Mouse (Mus musculus): Measurements from ENCODE around the gene Dvl2. TPM values are rescaled to one million over a fixed set of nuclear protein-coding genes. Genes with fewer than 3 reads are reported as not detected.
"Not testable (repeated sequence)": the region's sequence is repeated elsewhere in the genome, so short reads cannot be mapped to it uniquely, and the experiment has no call there.

Dvl2 gene
- 34.9 and 35.7 TPM in 2 replicates for polyA plus RNA-seq (2014; fragmentation: Nextera tagmentation; extraction: Ambion mirVana)

DNA sequence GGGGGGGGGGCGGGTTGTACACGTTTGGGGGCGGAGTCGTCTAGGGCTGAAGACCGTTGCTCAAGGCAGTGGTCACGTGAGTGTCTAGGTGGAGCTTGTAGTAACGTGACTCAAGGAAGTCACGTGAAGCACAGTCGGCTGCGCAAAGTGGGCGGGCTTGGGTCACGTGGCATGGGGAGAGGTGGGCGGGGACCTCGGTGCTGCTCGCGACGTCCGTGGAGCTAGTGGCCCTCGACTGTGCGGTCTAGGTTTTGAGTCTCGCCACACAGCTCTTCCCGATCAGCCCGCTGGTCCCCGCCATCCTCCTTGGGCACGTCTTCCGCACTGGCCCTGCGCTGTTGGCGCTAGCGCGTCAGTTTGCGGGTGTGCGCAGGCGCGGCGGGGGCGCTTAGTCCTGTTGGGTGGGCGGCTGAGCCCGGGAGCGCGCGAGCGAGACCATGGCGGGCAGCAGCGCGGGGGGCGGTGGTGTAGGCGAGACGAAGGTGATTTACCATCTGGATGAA, at the start of gene Dvl2:
Gene Dvl2, plus strand, starts transcription at position 200 of the 503 bp plus-strand sequence.
- peak; percentile 45; the same call in 1 of the 2 replicates for ATAC-seq (replicated peaks; ENCODE audit: insufficient number of reproducible peaks, low FRiP score, low TSS enrichment, low read depth)
- H3K27me3 ChIP-seq (ENCODE audit: control insufficient read depth, insufficient read depth, low read length): no peaks in the 10 kb centered on the region
- H3K4me3 ChIP-seq (ENCODE audit: low read depth, low read length): peak within 1 kb of the TSS; percentile 85
- H3K36me3 ChIP-seq (replicated peaks; ENCODE audit: control insufficient read depth, insufficient read depth, low read depth, low read length): peaks cover 11% of the 10 kb centered on the region
- no peaks in the 10 kb centered on the region for H3K9me3 ChIP-seq (replicated peaks; ENCODE audit: control insufficient read depth, low read length)
- H3K4me1 ChIP-seq (ENCODE audit: control insufficient read depth, insufficient read depth, low read length): no peaks in the 10 kb centered on the region; the same call in 1 of the 2 replicates
- H3K9ac ChIP-seq (replicated peaks; ENCODE audit: low read length): peak within 1 kb of the TSS; percentile 83
- WGBS: under 1% methylated on average over 47 of the region's 48 CpGs
- H3K27ac ChIP-seq (replicated peaks; ENCODE audit: low read depth, low read length): peak within 1 kb of the TSS; percentile 94
- DNase-seq (ENCODE audit: low spot score): peak; percentile 97
- H3K4me2 ChIP-seq (ENCODE audit: low read depth, low read length): peak within 1 kb of the TSS; percentile 47

DNA sequence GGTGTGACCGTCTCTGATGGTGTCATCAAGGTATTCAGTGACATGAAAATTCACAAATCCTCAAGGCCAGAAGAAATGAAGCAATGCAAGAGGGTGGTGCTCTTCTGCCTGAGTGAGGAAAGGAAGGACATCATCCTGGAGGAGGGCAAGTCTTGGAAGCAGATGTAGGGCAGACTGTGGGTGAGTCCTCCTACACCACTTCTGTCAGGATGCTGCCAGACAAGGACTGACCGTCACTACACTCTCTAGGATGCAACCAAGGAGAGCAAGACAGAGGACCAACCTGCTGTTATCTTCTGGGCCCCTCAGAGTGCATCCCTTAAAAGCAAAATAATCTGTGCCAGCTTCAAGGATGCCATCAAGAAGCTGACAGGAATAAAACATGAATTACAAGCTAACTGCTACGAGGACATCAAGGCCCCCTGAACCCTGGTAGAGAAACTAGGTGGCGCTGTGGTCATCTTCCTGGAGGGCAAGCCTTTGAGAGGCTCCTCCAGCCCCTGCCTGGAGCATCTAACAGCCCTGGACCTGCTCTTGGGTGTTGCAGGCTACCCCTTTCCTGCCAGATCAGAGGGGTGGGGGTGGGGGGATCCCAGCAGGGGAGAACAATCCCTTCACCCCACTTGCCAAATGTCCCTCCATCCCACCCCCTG, 49.5 kb upstream of the Dvl2 start:
- no peaks in the 10 kb centered on the region for H3K27me3 ChIP-seq (ENCODE audit: control insufficient read depth, insufficient read depth, low read length)
- no peaks in the 10 kb centered on the region for H3K9me3 ChIP-seq (replicated peaks; ENCODE audit: control insufficient read depth, low read length)
- H3K4me3 ChIP-seq (ENCODE audit: low read depth, low read length): no peak overlapping the region
- DNase-seq (ENCODE audit: low spot score) (no peak), ATAC-seq (replicated peaks; ENCODE audit: insufficient number of reproducible peaks, low FRiP score, low TSS enrichment, low read depth) (no peak)
- 40% methylated on average over 4 of the region's 4 CpGs for WGBS
- H3K27ac ChIP-seq (replicated peaks; ENCODE audit: low read depth, low read length): no peak overlapping the region
- H3K4me1 ChIP-seq (ENCODE audit: control insufficient read depth, insufficient read depth, low read length): 0 out of 2 replicates have a peak, but pooled peaks cover 3% of the 10 kb centered on the region
- H3K36me3 ChIP-seq (replicated peaks; ENCODE audit: control insufficient read depth, insufficient read depth, low read depth, low read length): no peaks in the 10 kb centered on the region
- no peak overlapping the region for H3K9ac ChIP-seq (replicated peaks; ENCODE audit: low read length)
- H3K4me2 ChIP-seq (ENCODE audit: low read depth, low read length): no peak overlapping the region

DNA sequence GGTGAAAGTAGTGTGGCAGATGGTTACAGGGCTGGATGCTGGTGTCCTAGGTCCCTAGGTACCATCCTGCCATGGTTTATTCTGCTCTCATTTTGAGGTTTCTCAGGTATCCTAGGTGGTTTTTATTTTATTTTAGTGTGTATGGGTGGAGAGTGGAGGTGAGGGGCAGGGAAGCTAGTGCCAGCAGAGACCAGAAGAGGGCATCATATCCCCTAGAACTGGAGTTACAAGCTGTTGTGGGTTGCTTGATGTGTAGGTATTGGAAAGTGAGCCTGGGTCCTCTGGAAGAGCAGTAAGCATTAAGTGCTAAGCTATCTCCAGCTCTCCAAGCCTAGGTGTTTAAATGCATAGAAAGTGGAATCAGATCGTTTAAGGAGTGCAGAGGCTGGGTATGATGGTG, 48.1 kb upstream of the Dvl2 start:
- H3K4me2 ChIP-seq (ENCODE audit: low read depth, low read length): no peak overlapping the region
- H3K9ac ChIP-seq (replicated peaks; ENCODE audit: low read length): no peak overlapping the region
- WGBS: 29% methylated on average over 1 of the region's 1 CpGs
- ATAC-seq (replicated peaks; ENCODE audit: insufficient number of reproducible peaks, low FRiP score, low TSS enrichment, low read depth): no peak
- DNase-seq (ENCODE audit: low spot score): no peak
- H3K27ac ChIP-seq (replicated peaks; ENCODE audit: low read depth, low read length): no peak overlapping the region
- H3K9me3 ChIP-seq (replicated peaks; ENCODE audit: control insufficient read depth, low read length): no peaks in the 10 kb centered on the region
- H3K27me3 ChIP-seq (ENCODE audit: control insufficient read depth, insufficient read depth, low read length): no peaks in the 10 kb centered on the region
- 0 out of 2 replicates have a peak, but pooled peaks cover under 1% of the 10 kb centered on the region for H3K4me1 ChIP-seq (ENCODE audit: control insufficient read depth, insufficient read depth, low read length)
- H3K4me3 ChIP-seq (ENCODE audit: low read depth, low read length): no peak overlapping the region
- H3K36me3 ChIP-seq (replicated peaks; ENCODE audit: control insufficient read depth, insufficient read depth, low read depth, low read length): no peaks in the 10 kb centered on the region

DNA sequence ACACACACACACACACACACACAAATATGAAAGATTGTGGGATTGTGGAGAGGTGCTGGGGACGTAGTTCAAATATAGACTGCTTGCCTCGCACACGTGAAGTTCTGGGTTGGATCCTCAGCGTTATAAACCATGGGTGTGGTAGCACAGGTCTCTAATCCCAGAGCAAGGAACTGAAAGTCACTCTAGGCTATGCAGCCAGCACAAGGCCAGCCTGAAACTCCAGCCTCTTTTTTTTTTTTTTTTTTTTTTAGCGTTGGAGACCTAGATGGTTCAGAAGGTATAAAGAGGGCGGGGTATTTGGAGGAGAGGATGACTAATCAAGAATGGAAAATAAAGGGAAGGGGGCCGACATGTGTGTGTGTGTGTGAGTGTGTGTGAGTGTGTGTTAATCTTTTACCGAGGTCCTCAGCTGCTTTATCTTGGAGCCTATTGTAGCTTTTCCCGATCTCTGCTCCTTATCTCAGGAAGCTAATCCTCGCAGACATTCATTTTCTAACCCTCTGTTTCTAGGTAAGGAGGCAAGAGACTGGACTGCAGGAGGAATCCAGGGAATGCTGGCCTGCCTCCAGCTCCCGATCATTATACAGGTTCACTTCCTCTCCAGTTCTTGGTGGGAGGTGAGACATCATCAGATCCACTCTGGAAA, 47.0 kb upstream of the Dvl2 start:
- no peak overlapping the region for H3K4me2 ChIP-seq (ENCODE audit: low read depth, low read length)
- no peak for DNase-seq (ENCODE audit: low spot score)
- no peak overlapping the region for H3K9ac ChIP-seq (replicated peaks; ENCODE audit: low read length)
- ATAC-seq (replicated peaks; ENCODE audit: insufficient number of reproducible peaks, low FRiP score, low TSS enrichment, low read depth): no peak
- H3K4me3 ChIP-seq (ENCODE audit: low read depth, low read length): no peak overlapping the region
- H3K27ac ChIP-seq (replicated peaks; ENCODE audit: low read depth, low read length): no peak overlapping the region
- H3K36me3 ChIP-seq (replicated peaks; ENCODE audit: control insufficient read depth, insufficient read depth, low read depth, low read length): no peaks in the 10 kb centered on the region
- H3K27me3 ChIP-seq (ENCODE audit: control insufficient read depth, insufficient read depth, low read length): no peaks in the 10 kb centered on the region
- no peaks in the 10 kb centered on the region for H3K4me1 ChIP-seq (ENCODE audit: control insufficient read depth, insufficient read depth, low read length)
- 66% methylated on average over 11 of the region's 11 CpGs for WGBS
- H3K9me3 ChIP-seq (replicated peaks; ENCODE audit: control insufficient read depth, low read length): no peaks in the 10 kb centered on the region

DNA sequence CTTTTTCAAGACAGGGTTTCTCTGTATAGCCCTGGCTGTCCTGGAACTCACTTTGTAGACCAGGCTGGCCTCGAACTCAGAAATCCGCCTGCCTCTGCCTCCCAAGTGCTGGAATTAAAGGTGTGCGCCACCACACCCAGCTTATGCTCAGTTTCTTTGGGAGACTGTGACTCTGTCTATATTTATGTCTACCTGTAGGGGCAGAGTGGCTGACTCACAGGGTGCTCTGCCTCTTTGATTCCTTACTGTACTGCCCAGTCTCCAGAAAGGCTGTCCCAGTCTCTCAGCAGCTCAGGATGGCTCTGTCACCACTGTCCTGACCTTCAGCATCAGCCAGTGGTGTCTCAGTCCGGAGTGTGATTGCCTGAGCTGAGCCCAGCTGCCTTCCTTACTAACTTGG, 44.8 kb upstream of the Dvl2 start:
- not testable (repeated sequence) for H3K4me1 ChIP-seq (ENCODE audit: control insufficient read depth, insufficient read depth, low read length); H3K27me3 ChIP-seq (ENCODE audit: control insufficient read depth, insufficient read depth, low read length); H3K9ac ChIP-seq (replicated peaks; ENCODE audit: low read length); DNase-seq (ENCODE audit: low spot score); H3K27ac ChIP-seq (replicated peaks; ENCODE audit: low read depth, low read length); ATAC-seq (replicated peaks; ENCODE audit: insufficient number of reproducible peaks, low FRiP score, low TSS enrichment, low read depth); H3K9me3 ChIP-seq (replicated peaks; ENCODE audit: control insufficient read depth, low read length); H3K4me2 ChIP-seq (ENCODE audit: low read depth, low read length); H3K36me3 ChIP-seq (replicated peaks; ENCODE audit: control insufficient read depth, insufficient read depth, low read depth, low read length); H3K4me3 ChIP-seq (ENCODE audit: low read depth, low read length)
- WGBS: 73% methylated on average over 4 of the region's 4 CpGs

DNA sequence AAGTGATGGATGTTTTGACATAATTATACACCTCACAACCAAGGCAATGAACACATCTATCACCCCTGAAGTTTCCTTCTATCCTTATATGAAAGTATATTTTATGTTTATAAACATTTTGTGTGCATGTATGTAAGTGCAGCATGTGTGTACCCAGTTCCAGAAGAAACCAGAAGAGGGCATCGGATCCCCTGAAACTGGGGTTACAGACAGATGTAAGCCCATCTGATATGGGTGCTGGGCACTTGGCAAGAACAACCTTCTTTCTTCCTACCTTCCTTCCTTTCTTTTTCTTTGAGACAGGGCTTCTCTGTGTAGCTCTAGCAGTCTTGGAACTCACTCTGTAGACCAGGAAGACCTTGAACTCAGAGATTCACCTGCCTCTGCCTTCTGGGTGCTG, 44.2 kb upstream of the Dvl2 start:
- Histone ChIP-seq H3K4me1 (ENCODE audit: control insufficient read depth, insufficient read depth, low read length) (no peaks in the 10 kb centered on the region), H3K27ac (replicated peaks; ENCODE audit: low read depth, low read length) (no peak overlapping the region), H3K4me2 (ENCODE audit: low read depth, low read length) (no peak overlapping the region), H3K9ac (replicated peaks; ENCODE audit: low read length) (no peak overlapping the region), H3K9me3 (replicated peaks; ENCODE audit: control insufficient read depth, low read length) (no peaks in the 10 kb centered on the region), H3K36me3 (replicated peaks; ENCODE audit: control insufficient read depth, insufficient read depth, low read depth, low read length) (no peaks in the 10 kb centered on the region), H3K27me3 (ENCODE audit: control insufficient read depth, insufficient read depth, low read length) (no peaks in the 10 kb centered on the region), H3K4me3 (ENCODE audit: low read depth, low read length) (no peak overlapping the region)
- ATAC-seq (replicated peaks; ENCODE audit: insufficient number of reproducible peaks, low FRiP score, low TSS enrichment, low read depth) (no peak), DNase-seq (ENCODE audit: low spot score) (no peak)
- WGBS: 79% methylated on average over 1 of the region's 1 CpGs

DNA sequence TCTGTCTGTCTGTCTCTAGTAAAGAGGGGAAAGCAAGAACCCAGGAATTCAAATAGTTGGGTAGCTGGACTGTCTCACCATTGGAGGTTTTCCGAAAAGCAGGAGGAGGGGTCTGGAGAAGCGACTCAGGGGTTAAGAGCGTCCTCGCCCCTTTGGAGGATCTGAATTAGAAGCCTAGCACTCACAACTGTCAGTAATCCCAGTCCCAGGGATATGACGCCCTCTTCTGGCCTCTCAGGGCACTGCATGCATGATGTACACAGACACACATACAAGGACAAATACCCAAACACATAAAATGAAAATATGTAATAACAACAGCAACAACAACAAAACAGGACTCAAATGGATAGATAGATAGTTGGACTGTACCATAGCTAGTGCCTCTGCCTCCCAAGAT, 39.8 kb upstream of the Dvl2 start:
- no peak for DNase-seq (ENCODE audit: low spot score)
- H3K9ac ChIP-seq (replicated peaks; ENCODE audit: low read length): no peak overlapping the region
- H3K4me2 ChIP-seq (ENCODE audit: low read depth, low read length): no peak overlapping the region
- no peaks in the 10 kb centered on the region for H3K9me3 ChIP-seq (replicated peaks; ENCODE audit: control insufficient read depth, low read length)
- H3K4me1 ChIP-seq (ENCODE audit: control insufficient read depth, insufficient read depth, low read length): no peaks in the 10 kb centered on the region
- H3K4me3 ChIP-seq (ENCODE audit: low read depth, low read length): no peak overlapping the region
- H3K27me3 ChIP-seq (ENCODE audit: control insufficient read depth, insufficient read depth, low read length): peaks cover 26% of the 10 kb centered on the region
- 25% methylated on average over 5 of the region's 5 CpGs for WGBS
- no peak overlapping the region for H3K27ac ChIP-seq (replicated peaks; ENCODE audit: low read depth, low read length)
- ATAC-seq (replicated peaks; ENCODE audit: insufficient number of reproducible peaks, low FRiP score, low TSS enrichment, low read depth): no peak
- no peaks in the 10 kb centered on the region for H3K36me3 ChIP-seq (replicated peaks; ENCODE audit: control insufficient read depth, insufficient read depth, low read depth, low read length)

DNA sequence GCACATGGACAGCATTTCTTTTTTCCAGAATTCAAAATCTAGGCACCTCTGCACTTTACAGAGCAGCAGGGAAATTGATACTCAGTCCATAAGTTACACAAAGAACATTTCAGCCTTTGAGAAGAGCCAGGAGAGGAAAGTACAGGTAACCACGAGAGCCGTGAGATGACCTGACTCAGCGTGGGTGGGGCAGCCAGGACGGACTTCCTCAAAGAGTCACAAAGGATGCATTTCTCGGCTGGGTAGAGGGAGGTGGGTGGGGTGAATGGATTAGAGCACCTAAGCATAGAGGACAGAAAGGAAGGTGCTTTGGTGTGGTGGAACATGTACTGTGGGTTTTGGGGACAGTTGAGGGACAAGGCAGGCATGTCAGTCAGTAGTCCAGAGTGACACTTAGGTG, 38.6 kb upstream of the Dvl2 start:
- WGBS: 53% methylated on average over 5 of the region's 5 CpGs
- Histone ChIP-seq H3K36me3 (replicated peaks; ENCODE audit: control insufficient read depth, insufficient read depth, low read depth, low read length) (no peaks in the 10 kb centered on the region), H3K27ac (replicated peaks; ENCODE audit: low read depth, low read length) (no peak overlapping the region), H3K4me1 (ENCODE audit: control insufficient read depth, insufficient read depth, low read length) (peaks cover 3% of the 10 kb centered on the region; the same call in 1 of the 2 replicates), H3K27me3 (ENCODE audit: control insufficient read depth, insufficient read depth, low read length) (peaks cover 37% of the 10 kb centered on the region), H3K4me2 (ENCODE audit: low read depth, low read length) (no peak overlapping the region), H3K9me3 (replicated peaks; ENCODE audit: control insufficient read depth, low read length) (no peaks in the 10 kb centered on the region), H3K9ac (replicated peaks; ENCODE audit: low read length) (no peak overlapping the region), H3K4me3 (ENCODE audit: low read depth, low read length) (no peak overlapping the region)
- no peak for DNase-seq (ENCODE audit: low spot score)
- ATAC-seq (replicated peaks; ENCODE audit: insufficient number of reproducible peaks, low FRiP score, low TSS enrichment, low read depth): no peak

All from embryonic facial prominence, embryonic 11.5 days (tissue).